Mouse (Mus musculus) gastrocnemius, postnatal 4 days (tissue): Measurements from ENCODE around the gene Rxra. TPM values are rescaled to one million over a fixed set of nuclear protein-coding genes. Genes with fewer than 3 reads are reported as not detected.

ENCODE experiments used
- DNase-seq, 2 experiments: peaks; one replicate each; pipeline ENCODE4 v3.0.0; 2021 to 2022; ENCODE audit warnings: low spot score in 2 of 2, mixed read lengths in 2 of 2
- total RNA-seq, 2 experiments: library from RNA; stranded (reverse); gene quantifications; 2 replicates each; pipeline ENCODE4 v1.2.3; 2021

The Rxra gene
- total RNA-seq, 2 experiments from 2014 or later = 59.0 to 60.2 TPM

DNA sequence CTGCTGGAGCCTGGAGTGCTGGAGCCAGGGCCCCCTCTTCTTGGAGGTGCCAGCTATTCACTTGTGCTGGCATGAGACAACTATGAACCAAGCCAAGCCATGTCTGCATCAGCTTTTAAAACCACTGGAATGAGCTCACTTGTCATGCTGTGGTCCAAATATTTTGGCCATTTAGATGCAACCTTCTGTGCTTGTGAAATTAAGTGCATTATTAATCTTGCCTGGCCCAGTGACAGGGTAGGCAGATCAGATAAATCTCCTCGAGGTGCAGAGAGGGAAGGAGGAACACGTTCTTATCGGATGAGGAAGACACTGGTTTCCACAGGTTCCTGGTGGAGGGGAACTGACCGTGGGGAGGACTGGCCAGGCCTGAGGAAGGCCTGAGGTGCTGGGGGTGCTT lies 8.6 kb upstream of the Rxra start:
- no peak for DNase-seq

DNA sequence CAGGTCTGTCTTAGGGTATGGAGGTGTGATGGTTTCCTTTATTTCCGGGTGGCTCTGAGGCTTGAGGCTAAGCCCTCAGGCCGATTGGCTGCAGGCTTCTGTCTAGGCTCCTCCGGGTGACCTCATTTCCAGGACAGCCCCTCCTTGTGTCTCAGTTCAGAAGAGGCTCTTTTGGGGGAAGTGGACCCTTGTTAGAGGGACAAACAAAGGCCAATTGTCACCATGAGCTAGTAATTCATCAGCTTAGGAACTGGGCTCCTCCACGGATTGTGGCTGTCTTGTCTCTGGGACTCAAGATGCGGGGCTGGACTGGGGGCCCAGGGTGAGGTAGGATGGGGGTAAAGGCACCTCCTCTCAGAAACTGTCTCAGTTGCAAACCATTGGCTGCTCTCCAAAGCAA lies 5.5 kb upstream of the Rxra start:
- DNase-seq = no peak

DNA sequence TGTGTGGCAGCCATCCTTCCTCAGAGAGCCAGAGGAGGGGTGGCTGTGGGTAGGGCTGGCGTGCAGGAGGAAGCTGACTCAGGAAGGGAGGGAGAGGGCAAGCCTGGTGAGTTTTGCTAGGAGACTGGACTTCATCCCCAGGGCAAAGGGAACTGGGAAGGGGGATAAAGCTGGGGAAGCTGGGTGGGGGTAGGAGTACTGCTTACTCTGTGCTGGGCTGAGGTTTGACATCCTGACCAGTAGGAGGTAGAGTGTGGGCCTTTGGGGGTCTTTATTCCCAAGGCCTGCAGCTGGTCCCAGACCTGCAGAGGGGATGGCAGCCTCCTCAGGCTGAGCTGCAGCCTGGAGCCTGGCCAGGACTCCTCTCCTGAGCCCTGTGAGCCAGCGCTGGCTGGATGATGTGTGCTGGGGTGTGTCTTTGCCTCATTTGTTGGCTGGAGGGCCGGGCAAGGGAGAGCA lies 4.6 kb upstream of the Rxra start:
- peak; percentile 38 to 64 for DNase-seq

DNA sequence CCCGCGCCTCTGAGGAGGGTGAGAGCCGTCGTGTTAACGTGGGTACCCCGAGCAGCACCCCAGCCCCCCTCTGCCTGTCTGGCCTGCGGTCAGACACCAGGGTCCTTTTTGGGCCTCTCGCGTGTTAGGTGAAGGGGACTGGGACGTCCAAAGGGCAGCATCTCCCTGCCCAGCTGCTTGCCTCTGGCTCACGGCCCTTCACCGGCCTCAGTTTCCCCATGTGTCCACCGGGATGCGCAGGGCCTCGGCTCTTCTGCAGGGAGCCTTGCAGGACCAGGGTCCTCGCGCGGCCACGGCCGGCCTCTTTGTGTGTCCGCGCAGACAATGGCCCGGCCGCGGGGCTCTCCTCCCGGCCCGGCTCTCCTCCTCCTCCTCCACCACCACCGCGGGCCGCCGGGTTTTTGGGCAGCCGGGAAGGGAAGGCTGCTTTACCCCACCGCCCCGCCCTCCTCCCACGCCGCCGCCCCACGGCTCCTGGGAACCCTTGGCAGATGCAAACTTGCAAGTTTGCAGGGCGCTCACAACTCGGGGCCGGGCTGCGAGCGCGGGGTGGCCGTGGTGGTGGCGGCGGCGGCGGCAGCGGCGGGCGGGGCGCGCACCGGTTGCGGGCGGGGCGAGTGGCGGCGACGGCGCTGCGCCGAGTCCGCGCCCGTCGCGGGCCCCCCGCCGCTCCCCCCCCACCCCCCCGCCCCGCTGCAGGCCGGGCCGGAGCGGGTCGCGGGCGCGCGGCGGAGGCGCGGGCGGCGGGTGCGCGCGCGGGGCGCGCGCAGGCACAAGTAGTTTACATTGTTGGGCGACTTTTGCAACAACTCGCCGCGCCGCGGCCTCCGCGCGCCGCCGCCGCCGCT lies 462 bp downstream of the Rxra start:
- DNase-seq = peak; percentile 74 to 81

DNA sequence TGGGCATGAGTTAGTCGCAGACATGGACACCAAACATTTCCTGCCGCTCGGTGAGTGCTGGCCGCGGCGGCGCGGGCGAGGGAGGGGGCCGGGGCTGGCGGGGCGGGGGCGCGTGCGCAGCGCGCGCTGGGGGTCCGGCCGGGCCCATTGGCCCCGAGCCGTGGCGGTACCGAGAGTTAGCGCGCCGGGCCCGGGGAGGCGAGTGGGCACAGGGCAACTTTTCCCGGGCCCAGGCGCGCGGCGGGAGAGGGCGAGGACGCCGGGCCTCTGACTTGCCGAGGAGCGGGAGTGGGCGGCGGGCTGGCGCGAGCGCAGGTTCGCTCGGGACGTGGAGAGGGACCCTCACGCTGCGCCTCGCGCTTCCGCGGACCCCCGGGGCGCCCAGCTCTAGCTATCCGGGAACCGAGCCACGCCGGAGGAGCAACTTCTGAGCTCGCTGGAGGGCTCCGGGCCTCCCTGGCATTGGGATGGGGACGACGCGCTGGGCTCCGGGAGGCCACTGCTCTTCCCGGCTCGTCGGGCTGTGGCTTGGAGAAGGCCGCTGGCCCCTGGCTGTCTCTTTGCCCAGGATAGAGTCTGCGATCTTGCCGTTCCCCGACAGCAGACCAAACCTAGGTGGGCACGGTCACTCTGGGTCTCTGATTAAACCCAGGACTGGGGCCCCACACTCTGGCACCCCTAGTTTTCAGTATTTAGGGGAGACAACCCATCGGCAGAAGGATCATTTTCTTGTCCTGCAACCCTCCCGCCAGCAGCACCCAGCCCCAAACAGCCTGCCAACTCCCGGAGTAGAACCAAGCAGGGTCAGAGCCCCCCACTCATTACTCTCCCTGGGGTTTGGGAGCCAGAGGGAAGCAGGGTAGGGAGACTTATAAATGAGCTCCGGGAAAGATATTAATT lies 1.4 kb downstream of the Rxra start:
- peak; percentile 47 to 62 for DNase-seq

DNA sequence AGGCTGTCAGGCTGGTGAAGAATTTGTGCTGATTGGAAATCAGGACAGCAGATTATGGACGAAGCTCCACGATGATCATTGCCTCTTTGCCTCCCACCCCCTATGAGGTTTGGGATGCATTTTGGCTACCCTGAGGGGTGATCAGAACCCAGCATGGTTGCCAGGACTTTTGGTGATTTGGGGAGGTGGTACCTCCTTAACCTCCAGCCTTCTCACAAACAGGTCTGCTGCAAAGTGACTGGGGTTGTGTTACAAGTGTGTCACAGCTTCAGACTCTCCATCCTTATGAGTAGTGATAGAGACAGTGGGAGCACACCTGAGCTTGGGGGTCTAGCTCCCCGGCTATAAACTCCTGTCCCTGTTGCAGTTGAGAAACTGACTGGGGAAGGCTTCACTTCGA lies 2.1 kb downstream of the Rxra start:
- DNase-seq = no peak

DNA sequence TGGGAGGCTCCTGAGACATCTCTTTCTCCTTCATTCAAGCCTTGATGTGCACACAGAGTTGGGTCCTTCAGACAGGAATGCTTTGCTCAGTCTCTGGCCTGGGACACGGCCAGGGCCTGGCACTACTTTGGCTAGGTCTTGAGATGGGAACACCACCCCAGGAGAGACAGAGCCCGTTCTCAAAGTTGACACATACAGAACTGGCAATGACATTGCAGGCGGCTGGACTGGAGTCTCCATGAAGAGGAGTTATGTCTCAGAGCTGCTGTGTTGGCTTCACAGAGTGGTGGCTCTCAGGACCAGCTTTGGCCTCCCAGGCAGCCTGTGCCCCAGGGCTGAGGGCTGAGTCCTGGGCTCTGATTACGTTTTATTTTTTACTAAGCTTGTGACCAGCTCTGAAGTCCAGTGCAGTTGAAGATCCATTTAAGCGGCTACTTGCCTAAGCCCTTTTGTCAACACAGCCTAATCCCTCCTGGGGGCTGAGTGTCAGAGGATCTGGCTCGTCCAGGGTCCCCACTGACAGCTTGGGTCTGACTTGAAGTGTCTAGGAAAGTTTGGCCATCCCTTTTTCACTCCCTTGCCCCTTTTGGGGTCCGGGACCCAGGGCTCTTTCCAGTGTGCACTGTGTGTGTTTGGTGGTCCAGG lies 2.7 kb downstream of the Rxra start:
- no peak for DNase-seq

DNA sequence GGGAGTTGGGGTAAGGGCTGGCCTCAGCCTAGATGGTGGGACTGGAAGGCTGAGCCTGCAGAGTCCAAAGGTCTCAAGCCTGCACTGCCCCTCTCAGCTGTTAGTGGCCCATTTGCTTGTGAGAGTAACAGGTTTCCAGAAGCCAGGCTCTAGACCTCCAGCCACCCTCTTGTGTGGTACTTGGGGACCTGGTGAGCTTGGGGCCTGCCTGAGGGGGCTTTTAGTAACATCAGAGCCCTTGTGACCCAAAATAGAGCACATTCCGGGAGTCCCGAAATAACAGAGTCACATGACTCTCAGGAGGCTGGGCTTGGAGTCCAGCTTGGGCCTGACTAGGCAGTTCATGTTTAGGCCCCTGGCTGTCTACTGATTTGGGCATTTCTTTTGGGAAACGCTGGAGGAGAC lies 3.4 kb downstream of the Rxra start:
- DNase-seq = no peak

DNA sequence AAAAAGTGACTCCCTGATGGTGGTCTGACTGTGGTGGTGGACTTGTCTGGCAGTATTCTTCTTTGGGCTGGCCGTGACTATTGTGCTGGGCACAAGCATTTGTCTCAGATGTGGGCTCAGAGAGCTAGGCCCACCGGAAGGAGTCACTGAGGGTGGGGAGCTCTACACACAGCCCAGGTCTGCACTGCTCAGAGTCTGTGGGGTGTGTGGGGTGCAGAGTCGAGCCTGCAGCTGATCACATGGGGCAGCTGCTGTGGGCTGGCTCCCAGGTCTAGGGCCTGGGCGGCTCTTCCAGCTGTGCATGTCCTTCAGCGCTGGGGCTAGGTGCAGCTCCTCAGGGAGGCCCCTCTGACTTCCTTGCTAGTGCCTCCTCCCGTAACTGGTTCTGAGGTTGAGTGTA lies 3.8 kb downstream of the Rxra start:
- no peak for DNase-seq

DNA sequence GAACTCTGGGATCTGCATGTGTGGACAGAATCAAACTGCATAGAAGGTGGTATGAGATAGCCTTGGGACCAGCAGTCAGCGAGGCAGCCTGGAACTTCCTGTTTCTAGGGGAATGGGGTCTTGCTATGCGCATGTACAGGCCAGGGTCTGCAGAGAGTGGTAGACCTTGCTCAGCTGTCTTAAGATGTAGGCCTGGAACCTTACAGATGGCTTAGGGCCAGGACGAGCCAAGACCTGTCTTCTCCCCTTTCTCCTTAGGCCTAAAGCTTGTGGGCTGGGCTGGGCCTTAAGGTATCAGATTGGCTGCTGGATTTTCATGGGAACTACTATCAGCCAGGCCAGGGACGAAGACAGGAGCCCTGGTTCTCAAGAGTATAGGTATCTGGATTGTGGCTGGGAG lies 4.4 kb downstream of the Rxra start:
- DNase-seq = no peak

DNA sequence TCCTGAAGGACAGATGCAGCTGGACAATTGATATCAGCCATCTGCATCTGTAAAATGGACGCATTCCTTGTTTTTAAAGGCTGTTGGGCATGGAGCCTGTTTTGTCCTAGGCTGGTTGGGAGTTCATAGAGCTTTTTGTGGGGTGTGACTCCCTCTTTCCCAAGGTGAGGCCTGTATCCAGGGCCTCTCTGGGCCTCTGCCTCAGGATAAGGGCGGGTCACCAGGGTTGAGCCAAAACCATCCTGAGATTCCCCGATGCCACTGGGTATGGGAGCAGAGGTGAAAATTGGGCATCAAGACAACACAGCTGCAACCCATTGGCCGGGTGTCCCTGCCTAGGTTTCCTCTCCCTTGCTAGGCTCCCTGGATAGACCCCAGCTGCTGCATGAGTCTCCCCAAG lies 5.2 kb downstream of the Rxra start:
- no peak for DNase-seq

DNA sequence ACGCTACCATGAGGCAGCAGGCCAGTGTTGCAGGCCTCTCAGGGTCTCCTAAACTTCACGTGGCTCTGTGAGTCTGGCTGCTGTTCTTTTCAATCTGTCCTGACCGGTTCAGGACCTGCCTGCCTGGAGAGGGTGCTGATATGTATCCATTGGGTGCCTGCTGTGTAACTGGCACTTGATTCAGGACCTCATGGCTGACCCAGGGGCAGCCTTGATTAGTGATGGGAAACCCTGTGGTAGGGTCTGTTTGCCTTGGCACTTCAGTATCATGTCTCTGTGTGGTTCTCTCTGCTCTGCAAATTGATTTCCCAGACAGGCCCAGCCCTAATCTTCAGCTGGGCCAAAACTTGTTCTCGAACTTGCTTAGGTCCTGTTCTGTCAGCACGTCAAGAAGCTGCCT lies 5.9 kb downstream of the Rxra start:
- no peak for DNase-seq

DNA sequence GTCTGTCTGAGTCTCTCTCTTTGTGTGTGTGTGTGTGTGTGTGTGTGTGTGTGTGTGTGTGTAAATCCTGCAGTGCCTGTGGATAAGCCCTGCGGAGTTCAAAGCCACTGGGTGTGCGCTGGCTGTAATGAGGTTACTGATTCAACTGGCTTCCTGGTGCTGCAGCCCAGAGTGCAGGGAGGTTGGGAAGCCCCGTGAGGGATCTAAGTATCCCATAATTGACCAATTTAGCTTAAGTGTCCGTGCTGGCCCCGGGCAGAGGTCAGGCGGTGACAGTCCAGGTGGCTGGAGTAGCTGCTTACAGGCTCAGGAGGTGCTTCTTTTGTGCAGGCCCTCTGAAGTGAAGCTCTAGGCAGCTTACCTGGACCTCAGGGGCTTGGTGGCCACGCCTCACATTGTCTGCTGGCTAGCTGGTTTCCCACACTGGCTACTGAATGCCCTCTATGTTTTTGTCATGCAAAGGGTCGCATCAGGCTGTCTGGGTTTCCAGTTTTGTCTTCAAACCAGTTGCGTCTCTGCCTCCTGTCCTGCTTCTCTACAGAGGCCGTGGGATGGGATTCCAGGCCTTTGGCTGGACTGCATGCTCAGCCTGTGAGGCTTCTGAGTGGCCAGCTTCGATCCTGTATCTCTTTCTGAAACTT lies 7.9 kb downstream of the Rxra start:
- no peak for DNase-seq

DNA sequence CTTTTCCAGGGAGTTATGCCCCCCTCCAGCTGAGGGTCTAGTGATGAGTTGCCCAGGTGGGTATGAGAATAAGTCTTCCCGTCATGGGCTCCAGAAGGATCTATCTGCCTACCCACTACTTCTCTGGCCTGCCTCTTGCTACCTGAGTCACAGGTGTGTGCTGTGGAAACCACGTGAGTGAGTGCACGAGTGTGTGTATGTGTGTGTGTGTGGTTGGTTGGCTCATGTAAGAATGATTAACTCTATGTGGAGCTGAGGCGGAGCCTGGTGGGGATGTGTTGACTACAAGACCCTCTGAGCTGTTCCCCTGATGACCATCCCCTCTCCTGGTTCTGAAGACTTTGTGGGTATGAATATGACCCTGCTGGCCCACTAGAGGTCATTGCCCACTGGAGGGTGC lies 9.7 kb downstream of the Rxra start:
- DNase-seq = no peak

DNA sequence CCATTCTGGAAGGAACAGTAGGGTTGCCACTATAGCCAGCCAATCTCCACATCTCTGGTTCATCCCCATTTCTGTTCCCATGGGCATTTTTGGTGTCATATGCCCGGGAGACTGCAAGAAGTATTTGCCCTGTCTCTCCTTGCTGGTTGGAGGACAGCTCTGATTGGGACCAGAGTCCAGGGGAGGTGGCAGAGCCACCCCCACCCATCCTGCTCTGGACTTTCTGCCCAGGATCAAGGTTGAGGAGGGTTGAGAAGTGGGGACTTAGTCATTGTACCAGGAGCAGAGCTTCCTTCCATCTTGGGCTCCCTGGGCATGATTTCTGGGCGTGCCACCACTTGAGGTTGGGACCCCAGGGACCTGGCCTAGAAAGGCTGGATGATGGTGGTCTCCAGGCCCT lies 10.1 kb downstream of the Rxra start:
- DNase-seq = no peak

DNA sequence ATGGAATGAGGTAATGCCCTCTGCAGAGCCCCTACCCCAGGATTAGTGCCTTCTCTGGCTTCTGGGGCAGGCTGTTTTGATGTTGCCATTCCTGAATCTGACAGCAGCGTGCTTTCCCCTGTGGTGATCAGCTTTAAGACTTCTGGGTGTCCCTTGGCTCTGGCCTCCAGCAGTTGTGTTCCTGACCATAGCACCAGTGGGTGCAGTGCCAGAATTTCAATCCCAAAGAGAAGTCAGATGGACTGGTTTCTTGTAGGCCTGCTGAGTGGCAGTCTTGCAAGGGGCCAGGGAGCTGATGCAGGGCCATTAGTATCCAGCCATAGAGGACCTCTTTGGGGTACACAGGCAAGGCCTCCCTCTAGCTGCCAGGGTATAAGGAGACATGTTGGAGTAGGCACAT lies 10.8 kb downstream of the Rxra start:
- DNase-seq = no peak

DNA sequence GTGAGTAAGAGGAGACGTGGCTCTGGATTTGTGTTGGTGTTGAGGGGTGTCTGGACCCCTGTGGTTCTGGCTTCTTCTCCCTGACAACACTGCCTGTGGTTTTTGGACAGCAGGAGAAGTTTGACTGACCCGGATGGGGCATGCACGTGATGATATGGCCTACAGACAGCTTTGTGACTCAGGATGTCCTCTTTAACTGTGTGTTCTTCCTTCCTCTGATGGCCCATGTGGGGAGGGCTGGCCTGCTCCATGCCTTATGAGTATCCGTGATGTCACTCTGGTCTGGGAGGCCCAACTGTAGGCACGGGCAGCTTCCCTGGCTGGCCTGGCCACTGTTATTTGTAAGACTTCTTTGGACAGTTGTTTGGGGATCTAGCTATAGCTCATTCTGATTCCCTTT lies 11.7 kb downstream of the Rxra start:
- no peak for DNase-seq

DNA sequence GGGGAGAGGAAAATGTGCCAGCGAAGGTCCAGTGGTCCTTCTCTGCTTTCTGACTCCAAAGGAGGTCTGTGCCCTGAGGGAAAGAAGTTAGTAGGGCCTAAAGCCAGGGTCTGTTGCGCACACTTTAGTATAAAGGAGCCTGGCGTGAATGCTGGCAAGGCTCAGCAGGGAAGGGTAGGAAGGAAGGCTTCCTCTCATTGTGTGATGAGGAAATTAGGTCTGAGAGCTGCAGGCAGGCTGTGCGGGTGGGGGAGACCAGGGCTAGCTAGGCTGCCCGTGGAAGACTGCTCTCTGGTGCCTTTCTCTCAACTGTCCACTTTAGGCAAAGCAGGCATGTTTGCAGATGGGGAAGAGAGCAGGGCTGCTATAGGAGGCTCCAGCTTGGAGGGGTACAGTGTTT lies 14.5 kb downstream of the Rxra start:
- no peak for DNase-seq

DNA sequence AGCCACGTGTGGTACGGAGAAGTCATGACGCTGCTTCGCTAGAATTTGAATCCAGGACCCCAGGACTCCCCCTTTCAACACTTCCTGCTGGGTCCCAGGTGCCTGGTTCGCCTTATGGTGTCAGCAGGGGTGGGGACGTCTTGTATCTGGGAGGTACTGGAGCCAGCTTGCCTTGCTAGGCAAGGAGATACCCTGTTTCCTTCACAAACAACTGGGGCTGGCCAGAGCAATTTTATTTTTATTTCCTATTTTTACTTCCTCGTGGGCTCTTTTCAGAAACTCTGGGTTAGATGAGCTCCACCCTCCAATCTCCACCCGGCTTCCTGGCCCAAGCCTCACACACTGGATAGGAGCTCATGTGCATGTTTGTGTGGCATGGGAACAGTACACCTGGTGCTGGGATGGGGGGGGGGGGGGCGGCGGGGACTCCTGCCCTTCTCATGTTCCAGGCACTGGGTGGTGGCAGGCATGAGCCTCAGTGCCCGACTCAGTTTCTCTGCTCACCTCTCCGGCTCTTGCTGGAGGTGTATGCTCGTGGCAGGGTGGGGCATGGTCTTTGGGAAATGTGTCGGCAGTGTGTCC lies 15.0 kb downstream of the Rxra start:
- DNase-seq = no peak

DNA sequence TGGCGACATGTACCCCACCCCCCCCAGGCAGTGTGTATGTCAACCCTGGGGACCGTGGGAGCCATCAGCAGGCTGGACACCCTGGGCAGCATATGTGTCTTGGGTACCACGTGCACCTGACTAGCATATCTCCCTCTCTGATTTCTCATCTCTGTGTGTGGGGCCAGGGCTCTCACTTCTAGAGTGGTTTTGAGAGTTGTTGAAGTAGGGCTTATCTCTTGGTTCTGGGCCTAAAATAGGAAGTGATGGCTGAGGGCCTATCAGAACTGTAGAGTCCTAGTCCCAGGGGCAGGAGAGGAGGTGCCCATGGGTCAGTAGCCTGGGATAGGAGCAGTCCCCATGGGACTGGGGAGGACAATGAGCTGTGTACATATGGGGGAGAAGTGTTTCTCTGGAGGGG lies 16.4 kb downstream of the Rxra start:
- no peak for DNase-seq

DNA sequence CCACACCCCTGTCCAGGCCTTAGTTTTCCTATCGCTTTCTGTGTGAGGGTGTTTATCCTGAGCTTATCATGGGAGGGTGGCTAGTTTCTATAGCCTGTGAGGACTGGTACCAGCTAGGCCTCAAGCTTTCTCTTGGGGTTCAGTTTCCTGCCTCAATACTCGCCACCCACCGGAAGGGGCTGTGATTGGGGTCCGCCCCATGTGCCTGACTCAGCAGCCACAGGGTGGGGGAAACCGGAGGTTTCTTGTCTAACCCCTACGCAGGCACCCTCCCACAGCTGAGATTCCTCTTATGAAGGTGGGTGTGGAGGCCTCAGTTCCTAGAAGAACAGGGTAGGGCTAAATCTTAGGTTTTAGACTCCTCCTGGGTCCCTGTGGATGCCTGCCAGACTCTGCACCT lies 17.4 kb downstream of the Rxra start:
- DNase-seq = no peak
